Mouse (Mus musculus): ENCODE results near the gene Upk3b.

- no peak for TF ChIP-seq CTCF (IDR thresholded peaks at IDR 0.05)
- TF ChIP-seq EP300 (IDR thresholded peaks at IDR 0.05) = no peak
These were observed 42.1 kb upstream of the Upk3b start for GRCm38 (mm10) chr5:135996162-135996561.

Data from lung, postnatal 0 days (tissue).